Mouse (Mus musculus): ENCODE measurements at regions not wholly inside any gene's neighbourhood (a gene's known extent, or its start where the extent isn't known, plus 50 kb on each side); places are given as distances from the start of the nearest gene placed in this dataset.

DNA sequence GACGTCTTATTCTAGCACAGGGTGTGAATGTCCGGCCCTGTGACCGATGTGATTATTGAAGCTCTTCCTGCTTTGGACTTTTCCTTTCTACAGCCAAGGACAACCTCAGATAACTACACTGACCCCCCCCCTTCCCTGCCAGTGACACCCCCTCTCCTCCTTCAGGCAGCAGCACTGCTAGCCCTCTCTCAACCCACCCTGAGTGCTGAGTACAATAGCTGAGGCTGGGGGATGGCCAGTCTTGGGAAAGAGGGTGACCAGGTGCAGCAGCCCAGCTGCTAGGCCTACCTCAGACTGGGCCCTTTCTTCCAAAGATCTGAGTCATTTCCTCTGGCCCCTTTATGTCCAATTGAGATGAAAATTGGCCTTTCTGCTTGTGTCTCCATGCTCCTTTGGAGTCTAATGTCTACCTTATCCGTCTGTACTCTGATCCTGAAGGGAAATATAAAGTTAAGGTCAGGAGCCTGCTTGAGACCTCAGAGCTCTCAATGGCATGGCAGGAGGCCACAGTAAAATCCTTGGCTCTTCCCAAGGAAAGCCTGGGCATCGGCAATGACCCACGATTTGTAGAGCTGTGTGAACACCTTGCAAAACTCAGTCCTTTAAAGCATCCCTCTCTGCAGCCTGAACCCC lies 73.7 kb downstream of the Barhl2 start:
- no peak for TF ChIP-seq POLR2A (IDR thresholded peaks at IDR 0.05; ENCODE audit: low read depth, low read length)
- no peak for TF ChIP-seq CTCF (IDR thresholded peaks at IDR 0.05; ENCODE audit: extremely low read depth, insufficient read length, insufficient replicate concordance, low read depth, low read length)

Data from small intestine, adult 2 months (tissue).